Mouse (Mus musculus) lung, adult 2 months (tissue): ENCODE results near the gene Vwa8. TPM values are rescaled to one million over a fixed set of nuclear protein-coding genes. Genes with fewer than 3 reads are reported as not detected.

Experiments
- DNase-seq: peaks from one replicate; pipeline ENCODE4 v3.0.0; 2022
- H3K4me1 ChIP-seq: fragments of 200-500 bp; 2 replicates; pipeline ENCODE4 v1.6.1; 2011; ENCODE audit warnings: low read length; ENCODE audit not compliant: control insufficient read depth, insufficient read depth
- H3K4me3 ChIP-seq: fragments of 200-500 bp; replicated peaks from 2 replicates; pipeline ENCODE3; 2011; ENCODE audit warnings: low read depth, mild to moderate bottlenecking, control low read depth, low read length; ENCODE audit errors: extremely low read depth
- CTCF ChIP-seq: fragments of 200-500 bp; IDR thresholded peaks from 2 replicates; pipeline ENCODE4 v1.5.1; 2011; ENCODE audit warnings: mild to moderate bottlenecking, low read length, control low read depth; ENCODE audit not compliant: insufficient read depth
- POLR2A ChIP-seq: fragments of 200-500 bp; IDR thresholded peaks from 2 replicates; pipeline ENCODE4 v1.6.1; 2011; ENCODE audit warnings: low read depth, mild to moderate bottlenecking, control low read depth, low read length, borderline replicate concordance; ENCODE audit errors: extremely low read depth
- WGBS: fragments of 180-500 bp; shearing (Covaris S2); methylation state at CpG from one replicate; pipeline ENCODE4 v1.1.7; 2018; 5-methylcytosine and 5-hydroxymethylcytosine counted together
- polyA plus RNA-seq: library from polyadenylated mRNA; depleted of rRNA; stranded (reverse); fragments of >200 nt; gene quantifications from 2 replicates; pipeline ENCODE4 v1.2.3, GENCODE M21; 2012

Gene Vwa8
- polyA plus RNA-seq, 1 experiment, result 16.3 TPM

DNA sequence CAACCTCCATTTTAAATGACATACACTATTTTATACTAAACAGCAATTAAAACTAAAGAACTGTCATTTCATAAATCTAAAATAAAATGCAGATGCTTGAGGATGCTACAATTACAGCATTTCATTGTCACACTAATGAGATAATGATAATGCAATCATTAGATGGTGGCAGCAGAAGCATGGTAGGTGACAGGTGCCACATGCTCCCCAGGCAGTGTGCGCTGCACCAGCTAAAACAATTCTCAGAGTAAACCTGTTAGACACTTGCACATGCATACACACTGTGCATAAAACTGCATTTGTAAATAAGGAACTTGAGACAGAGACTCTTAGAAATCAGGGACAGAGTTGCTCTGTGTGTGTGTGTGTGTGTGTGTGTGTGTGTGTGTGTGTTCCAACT lies 220.7 kb downstream of the Vwa8 start:
- DNase-seq, result no peak
- no peak for TF ChIP-seq CTCF
- no peak for TF ChIP-seq POLR2A
- Histone ChIP-seq H3K4me1 (0 out of 2 replicates have a peak, but pooled peaks cover 2% of the 10 kb centered on the region), H3K4me3 (no peak overlapping the region)
- WGBS, result 98% methylated on average over 1 of the region's 1 CpGs

DNA sequence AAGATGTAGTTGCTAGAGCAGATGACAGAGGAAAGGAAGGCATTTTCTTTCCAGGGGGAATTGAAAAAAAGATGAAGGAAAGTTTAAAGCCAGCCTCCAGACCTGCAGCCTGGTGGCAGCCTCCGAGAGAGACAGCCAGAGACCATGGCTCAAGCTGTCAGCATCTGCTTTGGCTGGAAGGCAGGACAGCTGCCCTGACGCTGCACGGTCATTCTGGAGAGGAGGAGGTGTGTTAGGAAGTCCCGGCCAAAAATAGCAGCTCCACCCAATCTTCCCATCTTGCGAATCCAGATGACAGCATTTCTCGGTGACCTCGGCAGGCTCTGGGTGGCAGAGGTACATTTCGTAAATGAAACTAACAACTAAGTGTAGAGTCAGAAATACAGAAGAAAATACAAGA lies 225.9 kb downstream of the Vwa8 start:
- 73% methylated on average over 8 of the region's 8 CpGs for WGBS
- TF ChIP-seq CTCF (no peak), POLR2A (no peak)
- Histone ChIP-seq H3K4me1 (no peaks in the 10 kb centered on the region), H3K4me3 (no peak overlapping the region)
- no peak for DNase-seq

DNA sequence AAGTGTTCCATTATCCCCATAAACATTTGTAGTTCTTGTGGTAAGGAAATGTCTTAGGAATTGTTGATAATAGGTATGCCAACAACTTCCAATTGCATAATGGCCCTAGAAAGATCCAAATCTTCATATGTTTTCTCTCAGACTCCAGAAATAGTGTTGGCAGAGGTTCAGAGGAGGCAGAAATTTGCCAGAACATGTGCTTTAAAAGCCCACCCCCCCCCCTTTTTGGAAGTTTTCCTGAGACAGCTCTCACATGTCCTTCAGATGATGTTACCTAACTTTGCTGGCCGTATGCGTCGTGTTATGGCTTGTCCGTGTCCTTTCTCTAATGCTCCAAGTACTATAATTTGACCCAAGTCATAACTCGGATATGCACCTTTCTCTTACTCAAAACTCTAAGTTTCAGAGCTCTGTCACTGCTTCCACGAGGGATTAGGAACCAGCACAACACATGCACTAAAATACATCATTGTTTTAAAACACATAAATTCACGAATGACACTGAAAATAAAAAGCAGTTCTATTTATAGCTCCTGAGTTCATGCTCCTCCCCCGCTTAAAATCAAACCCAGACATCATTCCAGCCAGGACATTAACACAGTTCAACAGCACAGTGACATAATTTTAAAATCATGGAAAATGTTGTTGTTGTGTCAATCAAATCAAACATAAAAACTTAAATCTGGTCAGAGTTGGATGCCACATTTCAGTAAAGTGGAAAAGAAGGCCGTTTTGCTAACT lies 227.9 kb downstream of the Vwa8 start:
- no peak for TF ChIP-seq CTCF
- no peak for TF ChIP-seq POLR2A
- Histone ChIP-seq H3K4me3 (no peak overlapping the region), H3K4me1 (no peaks in the 10 kb centered on the region)
- WGBS, result 59% methylated on average over 9 of the region's 9 CpGs
- DNase-seq, result no peak

DNA sequence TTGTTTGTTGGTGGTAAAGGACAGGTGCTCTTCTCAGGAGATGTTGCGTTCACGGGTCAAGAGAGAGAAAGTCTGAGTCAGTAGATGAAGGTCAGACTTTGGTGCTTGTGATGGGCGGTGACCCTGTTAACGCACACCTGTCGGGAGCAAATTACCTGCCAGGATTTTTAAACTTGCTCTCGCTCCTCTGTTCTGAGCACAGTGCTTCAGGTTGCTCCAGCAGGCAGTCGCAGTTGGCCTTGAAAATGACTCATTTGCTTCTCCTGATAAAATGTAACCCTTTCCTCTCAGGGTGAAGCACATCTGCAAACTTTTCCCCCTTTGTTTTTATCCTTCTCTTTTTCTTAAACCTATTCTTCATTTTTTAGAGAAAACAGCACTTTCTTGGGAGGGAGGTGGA lies 234.7 kb downstream of the Vwa8 start:
- no peak for DNase-seq
- no peaks in the 10 kb centered on the region for H3K4me1 ChIP-seq
- no peak overlapping the region for H3K4me3 ChIP-seq
- 61% methylated on average over 7 of the region's 7 CpGs for WGBS
- no peak for TF ChIP-seq POLR2A
- TF ChIP-seq CTCF, result no peak

DNA sequence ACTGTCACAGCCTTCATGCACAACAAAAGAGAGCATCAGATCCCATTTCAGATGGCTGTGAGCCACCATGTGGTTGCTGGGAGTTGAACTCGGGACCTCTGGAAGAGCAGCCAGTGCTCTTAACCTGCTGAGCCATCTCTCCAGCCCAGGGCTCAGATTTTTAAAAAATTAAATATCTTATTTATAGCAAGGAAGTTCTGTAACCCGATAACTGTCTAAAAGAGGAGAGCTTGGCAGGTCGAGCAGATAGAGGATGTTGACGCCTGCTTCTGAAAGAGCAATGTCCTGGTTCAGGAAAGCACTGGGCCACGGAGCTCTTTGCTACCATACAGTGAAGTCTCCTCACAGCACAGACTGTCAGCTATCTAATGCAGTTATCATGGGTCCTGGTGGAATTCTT lies 237.2 kb downstream of the Vwa8 start:
- 79% methylated on average over 5 of the region's 5 CpGs for WGBS
- DNase-seq, result no peak
- H3K4me1 ChIP-seq, result peaks cover 2% of the 10 kb centered on the region; the same call in 1 of the 2 replicates
- TF ChIP-seq CTCF (no peak), POLR2A (no peak)
- no peak overlapping the region for H3K4me3 ChIP-seq

DNA sequence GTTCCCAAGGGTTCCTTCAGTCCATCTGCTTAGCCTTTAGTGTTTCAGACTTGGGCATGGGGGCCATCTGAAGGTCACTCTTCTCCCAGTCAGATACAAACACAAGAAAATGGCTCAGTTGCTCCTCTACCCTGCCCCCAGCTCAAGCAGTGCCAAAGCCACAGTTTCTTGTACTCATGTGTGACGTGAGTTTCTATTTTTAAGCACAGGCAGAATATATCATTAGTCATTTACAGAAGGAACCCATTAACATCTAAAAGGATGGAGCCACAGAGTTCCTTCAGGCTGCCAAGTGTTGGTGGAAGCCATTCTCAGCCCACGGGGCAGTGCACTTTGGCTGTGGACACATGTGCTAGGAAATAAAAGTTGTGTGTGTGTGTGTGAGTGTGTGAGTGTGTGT lies 240.6 kb downstream of the Vwa8 start:
- no peak for DNase-seq
- TF ChIP-seq CTCF (no peak), POLR2A (no peak)

DNA sequence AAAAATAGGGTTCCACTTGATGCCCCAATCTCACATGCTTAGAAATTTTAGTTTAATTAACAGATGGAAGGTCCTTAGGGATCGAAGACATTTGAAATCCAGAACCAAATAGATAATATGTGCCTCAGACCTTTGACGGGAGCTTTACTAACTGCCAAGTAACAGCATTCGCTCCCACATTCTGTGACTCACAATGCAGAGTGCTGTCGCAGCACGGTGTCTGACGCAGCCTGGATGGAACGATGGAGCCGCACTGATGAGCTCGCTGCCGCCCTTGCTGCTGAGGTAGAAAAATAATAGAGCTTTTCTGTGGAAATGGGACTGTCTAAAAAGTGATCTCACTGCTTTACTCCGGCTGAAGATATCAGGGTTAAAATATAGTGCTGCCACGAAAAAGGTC lies 248.3 kb downstream of the Vwa8 start:
- WGBS, result 94% methylated on average over 12 of the region's 12 CpGs
- no peak for DNase-seq
- TF ChIP-seq CTCF (no peak), POLR2A (no peak)
- Histone ChIP-seq H3K4me3 (no peak overlapping the region), H3K4me1 (peaks cover 4% of the 10 kb centered on the region; the same call in 1 of the 2 replicates)

More for the DNA sequence above, 240.6 kb downstream of the Vwa8 start:
- H3K4me1 ChIP-seq, result peaks cover 2% of the 10 kb centered on the region; the same call in 1 of the 2 replicates
- WGBS, result 8% methylated on average over 2 of the region's 2 CpGs
- no peak overlapping the region for H3K4me3 ChIP-seq

DNA sequence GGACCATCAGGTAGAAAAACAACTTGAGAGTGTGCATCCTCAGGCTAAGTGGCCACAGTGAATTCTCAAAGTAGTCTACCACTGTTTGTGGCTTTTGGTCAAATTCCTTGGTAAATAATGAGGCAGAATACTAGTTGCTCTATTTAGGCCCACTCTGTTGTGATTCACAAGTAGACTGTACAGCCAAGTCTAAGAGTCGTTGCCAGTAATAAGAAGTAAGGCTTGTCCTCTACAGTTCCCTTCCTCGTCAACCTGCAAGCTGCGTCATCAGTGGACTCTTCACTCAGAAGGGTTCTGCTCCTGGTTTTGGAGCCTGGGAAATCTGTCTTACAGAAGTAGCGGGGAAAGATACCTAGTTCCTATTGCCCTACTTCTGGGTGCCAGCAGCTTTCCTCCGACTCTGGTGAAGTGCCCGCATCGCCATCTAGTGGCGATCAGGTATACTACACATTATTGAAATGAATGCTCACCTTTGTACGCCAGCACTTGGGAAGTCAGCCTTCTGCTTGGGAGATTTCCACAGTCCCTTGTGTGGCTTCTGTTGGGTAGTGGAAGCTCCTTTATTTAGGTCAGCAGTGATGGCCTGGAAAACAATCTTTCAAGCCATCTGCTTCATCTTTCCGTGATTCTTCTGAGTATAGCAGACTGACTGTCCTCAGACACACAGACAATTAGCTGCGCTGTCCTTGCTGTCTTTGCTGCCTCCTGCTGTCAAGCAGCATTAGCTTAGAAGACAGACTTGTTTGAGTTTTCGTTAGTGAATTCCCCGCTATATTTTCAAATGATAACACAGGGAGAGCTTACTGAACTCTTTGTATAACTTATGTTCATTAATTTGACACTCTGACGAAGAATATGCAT lies 258.0 kb downstream of the Vwa8 start:
- TF ChIP-seq CTCF (peak; percentile 89), POLR2A (no peak)
- H3K4me3 ChIP-seq, result no peak overlapping the region
- DNase-seq, result peak; percentile 67
- H3K4me1 ChIP-seq, result peaks cover 3% of the 10 kb centered on the region; the same call in 1 of the 2 replicates
- WGBS, result 27% methylated on average over 14 of the region's 14 CpGs

DNA sequence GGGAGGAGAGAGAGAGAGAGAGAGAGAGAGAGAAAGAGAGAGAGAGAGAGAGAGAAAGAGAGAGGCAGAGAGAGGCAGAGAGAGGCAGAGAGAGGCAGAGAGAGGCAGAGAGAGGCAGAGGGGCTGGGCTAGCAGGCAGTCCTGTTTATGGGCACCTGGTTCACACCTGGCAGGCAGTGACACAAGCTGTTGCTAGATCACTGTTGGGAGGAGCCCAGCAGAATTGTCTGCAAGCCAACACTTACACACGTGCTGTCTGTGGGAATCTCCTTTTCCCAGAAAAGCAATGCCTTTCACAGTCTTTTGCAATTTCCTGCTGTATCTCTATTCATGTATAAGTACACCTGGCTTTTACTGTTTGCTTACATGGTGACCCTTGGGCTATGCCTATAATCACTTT lies 260.5 kb downstream of the Vwa8 start:
- no peak for DNase-seq
- Histone ChIP-seq H3K4me3 (no peak overlapping the region), H3K4me1 (peaks cover 3% of the 10 kb centered on the region; the same call in 1 of the 2 replicates)
- no peak for TF ChIP-seq CTCF
- TF ChIP-seq POLR2A, result no peak
- 50% methylated on average over 1 of the region's 1 CpGs for WGBS
